Mouse (Mus musculus) heart, postnatal 4 days (tissue): ENCODE results near the gene Rgs14. TPM values are rescaled to one million over a fixed set of nuclear protein-coding genes. Genes with fewer than 3 reads are reported as not detected.

Experiments
- total RNA-seq, 2 experiments: library from RNA; stranded (reverse); gene quantifications; 2 replicates each; pipeline ENCODE4 v1.2.3; 2021

Rgs14 gene
- total RNA-seq, 2 experiments from 2014 or later = 0.70 TPM; not detected in 1

Other genes starting within 250 kb of the Rgs14 start
- gene Gm17617, start 236.2 kb upstream of the Rgs14 start, total RNA-seq = not detected
- 1 to 10 TPM in 1 of 2 experiments, under 1 TPM in 1; 0.61 to 1.3 TPM for gene Fgfr4, start 217.1 kb upstream of the Rgs14 start, total RNA-seq
- gene Nsd1, start 159.9 kb upstream of the Rgs14 start, total RNA-seq = 100 to 1,000 TPM; 107 to 108 TPM
- 100 to 1,000 TPM; 157 to 172 TPM for gene Prelid1, start 49.2 kb upstream of the Rgs14 start, total RNA-seq
- gene Rab24, start 47.8 kb upstream of the Rgs14 start, total RNA-seq = 10 to 100 TPM; 39.5 to 39.9 TPM
- 10 to 100 TPM; 18.3 to 20.6 TPM for gene Mxd3, start 39.9 kb upstream of the Rgs14 start, total RNA-seq
- gene Lman2, start 6.9 kb upstream of the Rgs14 start, total RNA-seq = 10 to 100 TPM; 54.1 to 59.3 TPM
- gene Slc34a1, start 28.5 kb downstream of the Rgs14 start, total RNA-seq = not detected
- gene Pfn3, start 45.5 kb downstream of the Rgs14 start, total RNA-seq = not detected
- not detected for gene F12, start 57.1 kb downstream of the Rgs14 start, total RNA-seq
- gene Grk6, start 75.3 kb downstream of the Rgs14 start, total RNA-seq = 10 to 100 TPM; 29.9 to 31.1 TPM
- 1 to 10 TPM; 2.1 to 2.3 TPM for gene Prr7, start 94.5 kb downstream of the Rgs14 start, total RNA-seq
- 10 to 100 TPM; 64.5 to 66.8 TPM for gene Dbn1, start 118.4 kb downstream of the Rgs14 start, total RNA-seq
- gene Pdlim7, start 143.9 kb downstream of the Rgs14 start, total RNA-seq = 100 to 1,000 TPM; 115 to 119 TPM
- 1 to 10 TPM; 1.0 to 1.1 TPM for gene Dok3, start 159.6 kb downstream of the Rgs14 start, total RNA-seq
- 10 to 100 TPM; 16.9 to 18.5 TPM for gene Ddx41, start 166.9 kb downstream of the Rgs14 start, total RNA-seq
- gene Fam193b, start 201.4 kb downstream of the Rgs14 start, total RNA-seq = 10 to 100 TPM; 21.2 to 24.0 TPM
- 100 to 1,000 TPM; 116 to 121 TPM for gene Tmed9, start 204.0 kb downstream of the Rgs14 start, total RNA-seq
- 10 to 100 TPM; 12.2 to 12.5 TPM for gene B4galt7, start 230.2 kb downstream of the Rgs14 start, total RNA-seq